Mouse (Mus musculus): Measurements from ENCODE around the gene Calml4. TPM values are rescaled to one million over a fixed set of nuclear protein-coding genes. Genes with fewer than 3 reads are reported as not detected.

Gene Calml4
- polyA plus RNA-seq (2014; fragmentation: Nextera tagmentation; extraction: Ambion mirVana) = 4.7 and 4.9 TPM in 2 replicates

DNA sequence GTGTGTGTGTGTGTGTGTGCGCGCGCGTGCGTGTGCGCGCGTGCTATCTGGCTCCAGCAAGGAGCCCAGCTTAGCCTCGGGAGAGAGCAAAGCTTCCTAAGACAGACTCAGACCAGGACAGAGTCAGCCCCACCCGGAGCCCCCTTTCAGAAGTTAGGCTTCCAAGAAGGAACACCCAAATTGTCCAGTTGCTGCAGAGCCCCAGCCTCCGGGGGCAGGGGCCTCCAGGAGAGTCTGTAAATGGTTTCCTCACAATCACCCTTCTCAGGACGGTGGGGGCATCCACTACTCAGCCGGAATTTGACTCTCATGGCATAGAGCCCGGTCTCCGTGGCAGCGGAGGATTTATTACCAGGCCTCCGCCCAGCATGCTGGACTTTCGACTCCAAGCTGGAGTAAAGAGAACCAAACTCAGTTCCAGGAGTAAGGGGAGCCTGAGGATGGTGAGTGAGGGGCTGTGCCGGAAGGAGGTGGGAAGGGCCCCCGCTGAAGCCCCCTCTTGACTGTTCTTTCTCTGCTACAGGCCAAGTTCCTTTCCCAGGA, at the start of gene Calml4:
Gene Calml4 (plus strand): TSS at position 362 of the 543 bp plus-strand sequence.
- ATAC-seq (ENCODE audit: insufficient number of reproducible peaks, low FRiP score, low TSS enrichment, low read depth) = peak; percentile 51; the same call in 1 of the 2 replicates
- WGBS = 26% methylated on average over 20 of the region's 20 CpGs
- Histone ChIP-seq H3K4me3 (ENCODE audit: low read depth, low read length) (peak within 1 kb of the TSS; percentile 12; the same call in 1 of the 2 replicates), H3K9ac (ENCODE audit: low read length) (peak within 1 kb of the TSS; percentile 35), H3K4me2 (ENCODE audit: low read depth, severe bottlenecking) (peak within 1 kb of the TSS; percentile 35), H3K27me3 (ENCODE audit: control insufficient read depth, insufficient read depth, low read length) (no peaks in the 10 kb centered on the region), H3K4me1 (ENCODE audit: control insufficient read depth, insufficient read depth, low read length) (peaks cover 36% of the 10 kb centered on the region), H3K36me3 (ENCODE audit: control insufficient read depth, insufficient read depth, low read length) (no peaks in the 10 kb centered on the region), H3K27ac (replicated peaks; ENCODE audit: low read depth, low read length) (peak within 1 kb of the TSS; percentile 88), H3K9me3 (ENCODE audit: control insufficient read depth, low read length) (no peaks in the 10 kb centered on the region)
- DNase-seq (ENCODE audit: low spot score) = peak; percentile 82

DNA sequence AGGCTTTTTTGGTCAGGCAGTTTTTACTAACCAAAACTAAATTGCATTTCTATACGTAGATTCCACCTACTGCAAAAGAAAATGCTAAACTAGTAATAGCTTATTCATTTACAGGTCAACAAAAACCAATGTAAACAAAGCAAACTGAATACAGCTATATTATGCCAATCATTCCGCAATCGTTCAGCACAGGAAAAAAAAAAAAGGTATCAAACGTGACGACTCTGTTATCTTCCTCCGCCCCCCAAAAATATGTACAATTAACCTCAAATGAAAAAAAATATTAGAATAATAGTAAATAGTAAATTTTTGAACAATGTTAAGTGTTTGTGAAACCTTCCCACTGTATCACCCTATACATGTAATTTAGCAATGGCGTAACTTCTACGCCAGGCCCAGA, 47.8 kb upstream of the Calml4 start:
- H3K4me3 ChIP-seq (ENCODE audit: low read depth, low read length) = peak overlapping the region; percentile 96
- no peaks in the 10 kb centered on the region for H3K36me3 ChIP-seq (ENCODE audit: control insufficient read depth, insufficient read depth, low read length)
- WGBS = 19% methylated on average over 8 of the region's 8 CpGs
- H3K9ac ChIP-seq (ENCODE audit: low read length) = no peak overlapping the region
- peak overlapping the region; percentile 54 for H3K4me2 ChIP-seq (ENCODE audit: low read depth, severe bottlenecking)
- no peak overlapping the region for H3K27ac ChIP-seq (replicated peaks; ENCODE audit: low read depth, low read length)
- ATAC-seq (ENCODE audit: insufficient number of reproducible peaks, low FRiP score, low TSS enrichment, low read depth) = no peak
- H3K9me3 ChIP-seq (ENCODE audit: control insufficient read depth, low read length) = no peaks in the 10 kb centered on the region
- H3K27me3 ChIP-seq (ENCODE audit: control insufficient read depth, insufficient read depth, low read length) = no peaks in the 10 kb centered on the region
- H3K4me1 ChIP-seq (ENCODE audit: control insufficient read depth, insufficient read depth, low read length) = peaks cover 6% of the 10 kb centered on the region; the same call in 1 of the 2 replicates
- DNase-seq (ENCODE audit: low spot score) = no peak

DNA sequence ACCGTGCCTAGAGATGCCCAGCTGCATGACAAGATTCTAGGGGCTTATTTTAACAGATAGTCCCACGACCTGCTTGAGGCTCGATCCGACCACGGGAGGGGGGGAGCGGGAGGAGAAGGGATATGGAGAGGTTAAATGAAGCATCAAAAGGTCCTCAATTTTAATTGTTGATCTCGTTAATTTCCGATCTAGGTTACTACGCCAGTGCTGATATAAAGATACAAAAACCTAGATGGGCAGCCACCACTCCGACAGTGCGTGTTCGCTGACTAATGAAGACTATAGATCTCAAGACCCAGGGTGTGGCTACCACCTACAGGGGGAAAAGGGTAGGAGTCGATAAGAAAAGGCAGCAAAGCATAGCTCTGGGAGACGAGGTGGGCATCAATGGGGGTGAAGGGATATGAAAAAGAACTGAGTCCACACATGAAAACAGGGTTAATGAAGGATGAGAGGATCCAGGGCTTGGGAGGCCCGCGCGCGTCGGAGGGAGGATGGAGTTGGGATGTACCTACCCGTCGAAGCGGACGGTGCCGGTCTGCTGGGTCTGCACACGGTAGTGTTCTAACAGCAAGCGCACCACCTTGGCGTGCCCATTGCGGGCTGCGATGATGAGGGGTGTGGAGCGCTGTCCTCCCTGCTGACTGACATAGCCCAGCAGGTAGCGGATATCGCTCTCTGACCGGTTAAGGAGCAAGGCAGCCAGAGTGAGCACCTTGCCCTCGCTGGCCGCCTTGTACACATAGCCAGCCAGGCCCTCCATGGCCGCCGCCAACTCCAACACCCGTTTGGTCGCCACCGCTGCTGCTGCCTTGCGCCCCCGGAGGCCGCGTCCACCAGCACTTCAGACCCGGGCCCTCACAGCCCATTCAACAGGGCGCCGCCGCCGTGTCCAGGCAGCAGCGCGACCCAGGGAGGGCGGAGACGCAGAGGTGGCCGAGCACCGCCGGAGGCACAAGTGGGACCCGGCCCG, 47.1 kb upstream of the Calml4 start:
- ATAC-seq (ENCODE audit: insufficient number of reproducible peaks, low FRiP score, low TSS enrichment, low read depth) = peak; percentile 64
- Histone ChIP-seq H3K36me3 (ENCODE audit: control insufficient read depth, insufficient read depth, low read length) (no peaks in the 10 kb centered on the region), H3K4me1 (ENCODE audit: control insufficient read depth, insufficient read depth, low read length) (peaks cover 6% of the 10 kb centered on the region; the same call in 1 of the 2 replicates), H3K27me3 (ENCODE audit: control insufficient read depth, insufficient read depth, low read length) (no peaks in the 10 kb centered on the region), H3K9me3 (ENCODE audit: control insufficient read depth, low read length) (no peaks in the 10 kb centered on the region), H3K9ac (ENCODE audit: low read length) (peak overlapping the region; percentile 92), H3K4me2 (ENCODE audit: low read depth, severe bottlenecking) (peak overlapping the region; percentile 54), H3K4me3 (ENCODE audit: low read depth, low read length) (peak overlapping the region; percentile 96), H3K27ac (replicated peaks; ENCODE audit: low read depth, low read length) (peak overlapping the region; percentile 94)
- under 1% methylated on average over 45 of the region's 58 CpGs for WGBS
- no peak for DNase-seq (ENCODE audit: low spot score)

DNA sequence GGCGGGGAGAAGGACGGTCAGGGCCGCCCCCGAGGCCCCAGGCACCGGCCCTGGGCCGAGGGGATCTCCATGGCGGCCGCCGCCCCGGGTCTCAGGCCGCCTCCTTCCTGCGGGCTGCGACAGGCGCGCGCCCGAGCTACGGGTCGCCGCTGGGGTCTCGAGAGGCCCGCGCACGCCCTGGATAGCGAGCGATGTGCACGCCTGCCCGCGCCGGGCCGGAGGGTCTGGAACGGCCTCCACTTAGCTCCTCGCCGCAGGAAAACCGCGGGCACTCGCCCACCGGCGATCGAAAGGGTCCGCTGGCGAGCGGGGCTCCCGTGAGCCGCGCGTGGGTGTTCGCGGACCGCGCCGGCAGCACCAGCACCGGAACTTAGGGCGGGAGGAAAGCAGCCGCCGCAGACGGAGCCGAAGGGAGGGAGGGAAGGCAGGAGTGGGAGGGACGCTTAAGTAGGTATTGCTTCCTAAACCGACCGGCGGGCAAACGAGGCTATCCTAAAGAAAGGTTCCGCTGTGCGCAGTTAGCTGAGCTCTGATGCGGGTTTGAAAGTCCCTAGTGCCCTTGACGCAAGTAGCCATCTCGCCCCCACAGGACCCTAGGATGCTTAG, 46.3 kb upstream of the Calml4 start, which contains the start of gene Fem1b:
Gene Fem1b (minus strand): TSS at position 419 of the 606 bp plus-strand sequence.
- peak within 1 kb of the TSS; percentile 96 for H3K4me3 ChIP-seq (ENCODE audit: low read depth, low read length)
- peak; percentile 94 for DNase-seq (ENCODE audit: low spot score)
- under 1% methylated on average over 64 of the region's 68 CpGs for WGBS
- H3K9ac ChIP-seq (ENCODE audit: low read length) = peak within 1 kb of the TSS; percentile 92
- peak; percentile 86 for ATAC-seq (ENCODE audit: insufficient number of reproducible peaks, low FRiP score, low TSS enrichment, low read depth)
- H3K9me3 ChIP-seq (ENCODE audit: control insufficient read depth, low read length) = no peaks in the 10 kb centered on the region
- no peaks in the 10 kb centered on the region for H3K27me3 ChIP-seq (ENCODE audit: control insufficient read depth, insufficient read depth, low read length)
- peaks cover 6% of the 10 kb centered on the region; the same call in 1 of the 2 replicates for H3K4me1 ChIP-seq (ENCODE audit: control insufficient read depth, insufficient read depth, low read length)
- H3K4me2 ChIP-seq (ENCODE audit: low read depth, severe bottlenecking) = peak within 1 kb of the TSS; percentile 54
- peak within 1 kb of the TSS; percentile 94 for H3K27ac ChIP-seq (replicated peaks; ENCODE audit: low read depth, low read length)
- H3K36me3 ChIP-seq (ENCODE audit: control insufficient read depth, insufficient read depth, low read length) = no peaks in the 10 kb centered on the region

GRCm38 (mm10) chr9:62812216-62813049, 45.4 kb upstream of the Calml4 start:
- H3K4me2 ChIP-seq (ENCODE audit: low read depth, severe bottlenecking) = peak overlapping the region; percentile 54
- ATAC-seq (ENCODE audit: insufficient number of reproducible peaks, low FRiP score, low TSS enrichment, low read depth) = no peak
- no peaks in the 10 kb centered on the region for H3K27me3 ChIP-seq (ENCODE audit: control insufficient read depth, insufficient read depth, low read length)
- peak overlapping the region; percentile 92 for H3K9ac ChIP-seq (ENCODE audit: low read length)
- 20% methylated on average over 14 of the region's 14 CpGs for WGBS
- peaks cover 6% of the 10 kb centered on the region; the same call in 1 of the 2 replicates for H3K4me1 ChIP-seq (ENCODE audit: control insufficient read depth, insufficient read depth, low read length)
- no peaks in the 10 kb centered on the region for H3K36me3 ChIP-seq (ENCODE audit: control insufficient read depth, insufficient read depth, low read length)
- peak overlapping the region; percentile 94; the same call in 1 of the 2 replicates for H3K27ac ChIP-seq (replicated peaks; ENCODE audit: low read depth, low read length)
- H3K9me3 ChIP-seq (ENCODE audit: control insufficient read depth, low read length) = no peaks in the 10 kb centered on the region
- no peak for DNase-seq (ENCODE audit: low spot score)
- peak overlapping the region; percentile 96 for H3K4me3 ChIP-seq (ENCODE audit: low read depth, low read length)

DNA sequence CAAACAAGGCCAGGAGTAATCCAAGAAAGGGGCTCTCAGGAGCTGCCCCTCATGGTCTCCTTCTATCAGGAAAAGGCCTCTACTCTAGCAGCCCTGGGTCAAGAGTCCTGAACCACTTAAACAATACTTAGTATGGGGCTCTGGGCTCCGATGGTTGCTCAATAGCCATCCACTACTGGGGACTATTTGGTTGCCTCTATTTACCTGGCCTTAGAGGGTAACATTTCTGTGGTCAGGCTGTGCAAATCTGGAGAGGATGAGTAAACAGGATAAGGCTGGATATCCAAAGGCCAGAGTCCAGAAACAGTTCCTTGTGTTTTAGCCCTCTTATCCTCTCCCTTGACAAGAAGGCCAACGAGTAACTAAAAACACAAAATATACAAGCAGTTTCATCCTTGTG, 43.1 kb upstream of the Calml4 start:
- ATAC-seq (ENCODE audit: insufficient number of reproducible peaks, low FRiP score, low TSS enrichment, low read depth) = no peak
- Histone ChIP-seq H3K4me2 (ENCODE audit: low read depth, severe bottlenecking) (no peak overlapping the region), H3K4me3 (ENCODE audit: low read depth, low read length) (no peak overlapping the region), H3K27ac (replicated peaks; ENCODE audit: low read depth, low read length) (no peak overlapping the region), H3K27me3 (ENCODE audit: control insufficient read depth, insufficient read depth, low read length) (no peaks in the 10 kb centered on the region), H3K36me3 (ENCODE audit: control insufficient read depth, insufficient read depth, low read length) (no peaks in the 10 kb centered on the region), H3K9ac (ENCODE audit: low read length) (no peak overlapping the region), H3K4me1 (ENCODE audit: control insufficient read depth, insufficient read depth, low read length) (no peaks in the 10 kb centered on the region), H3K9me3 (ENCODE audit: control insufficient read depth, low read length) (no peaks in the 10 kb centered on the region)
- no peak for DNase-seq (ENCODE audit: low spot score)
- 95% methylated on average over 2 of the region's 2 CpGs for WGBS

DNA sequence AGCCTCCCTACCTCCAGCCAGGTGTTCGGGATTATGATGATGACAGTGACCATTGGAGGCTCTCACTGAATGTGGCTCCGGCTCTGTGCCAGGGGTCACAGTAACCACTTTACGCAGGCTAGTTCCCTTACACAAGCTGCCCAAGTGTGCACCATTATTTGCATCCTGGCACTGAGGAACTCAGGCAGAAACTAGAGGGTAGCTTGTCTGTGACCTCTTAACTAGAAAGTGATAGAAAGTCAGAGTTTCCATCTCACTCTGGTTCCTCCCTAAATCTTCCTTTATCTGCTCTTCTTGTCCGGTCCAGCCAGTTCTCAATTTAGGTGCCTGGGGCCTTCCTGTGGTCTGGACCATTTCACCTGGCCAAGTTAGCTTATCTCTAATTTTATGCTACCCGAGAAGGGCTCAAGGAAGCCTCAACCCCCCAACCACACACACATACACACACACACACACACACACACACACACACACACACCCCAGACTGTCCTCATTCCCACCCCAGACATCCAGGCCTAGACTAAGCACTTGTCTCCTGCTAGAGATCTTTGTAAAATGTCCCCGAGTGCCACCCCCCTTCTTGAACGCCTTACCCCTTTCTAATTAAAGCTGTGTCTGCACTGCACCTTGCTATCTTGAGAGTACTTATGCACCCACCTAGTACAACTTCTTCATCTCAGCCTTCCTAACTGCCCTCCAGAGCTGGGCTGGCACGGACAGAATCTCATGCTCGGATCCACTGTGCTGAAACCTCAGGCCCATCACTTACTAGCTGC, 41.4 kb upstream of the Calml4 start:
- Histone ChIP-seq H3K4me3 (ENCODE audit: low read depth, low read length) (no peak overlapping the region), H3K9ac (ENCODE audit: low read length) (no peak overlapping the region), H3K4me2 (ENCODE audit: low read depth, severe bottlenecking) (no peak overlapping the region), H3K27me3 (ENCODE audit: control insufficient read depth, insufficient read depth, low read length) (no peaks in the 10 kb centered on the region), H3K9me3 (ENCODE audit: control insufficient read depth, low read length) (no peaks in the 10 kb centered on the region), H3K27ac (replicated peaks; ENCODE audit: low read depth, low read length) (no peak overlapping the region), H3K36me3 (ENCODE audit: control insufficient read depth, insufficient read depth, low read length) (no peaks in the 10 kb centered on the region), H3K4me1 (ENCODE audit: control insufficient read depth, insufficient read depth, low read length) (no peaks in the 10 kb centered on the region)
- ATAC-seq (ENCODE audit: insufficient number of reproducible peaks, low FRiP score, low TSS enrichment, low read depth) (no peak), DNase-seq (ENCODE audit: low spot score) (no peak)
- WGBS = 82% methylated on average over 9 of the region's 9 CpGs
